Mouse (Mus musculus) 416B (cell line): ENCODE data around the gene Ddx55.
A peak's percentile ranks its signal among the peaks of the same experiment; 100 is the strongest.

Experiments
- DNase-seq: peaks from one replicate; pipeline ENCODE4 v3.0.0; 2011; ENCODE audit warnings: low read depth

The Ddx55 gene

GRCm38 (mm10) chr5:124610965-124611364 is 58.3 kb downstream of the Ddx55 start:
- peak; percentile 73 for DNase-seq

- DNase-seq: peak; percentile 32
Observed at GRCm38 (mm10) chr5:124614709-124615108, 62.0 kb downstream of the Ddx55 start.

DNA sequence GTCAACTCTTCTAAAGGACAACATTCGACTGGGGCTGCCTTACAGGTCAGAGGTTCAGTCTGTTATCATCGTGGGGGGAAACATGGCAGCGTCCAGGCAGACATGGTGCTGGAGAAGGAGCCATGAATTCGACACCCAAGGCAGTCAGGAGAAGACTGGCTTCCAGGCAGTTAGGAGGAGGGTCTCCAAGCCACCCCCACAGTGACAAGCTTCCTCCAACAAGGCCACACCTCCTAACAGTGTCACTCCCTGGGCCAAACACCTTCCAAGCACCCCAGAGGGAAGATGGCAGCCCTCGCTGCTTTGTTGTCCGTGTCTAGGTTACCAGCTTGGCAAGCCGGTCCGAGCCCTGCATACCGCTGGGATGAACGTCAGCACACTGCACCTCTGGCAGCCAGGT is 66.0 kb downstream of the Ddx55 start:
- DNase-seq: no peak
